Mouse (Mus musculus) forebrain, postnatal 0 days (tissue): ENCODE measurements at regions not wholly inside any gene's neighbourhood (a gene's known extent, or its start where the extent isn't known, plus 50 kb on each side); places are given as distances from the start of the nearest gene placed in this dataset.

ENCODE experiments used
- ATAC-seq: fragments of 200-750 bp; cut with Nextera tagmentation; 2 replicates; pipeline ENCODE4 v1.8.0; 2017; ENCODE audit warnings: mild to moderate bottlenecking, moderate library complexity
- DNase-seq: peaks from one replicate; pipeline ENCODE4 v3.0.0-alpha.2; 2015
- H3K27ac ChIP-seq: fragments of 300-500 bp; sonication (generic); 2 replicates; pipeline ENCODE4 v1.5.1; 2014; ENCODE audit warnings: low read depth, mild to moderate bottlenecking, antibody characterized with exemption, low read length, moderate library complexity, mixed read lengths
- H3K27me3 ChIP-seq: fragments of 300-500 bp; sonication (generic); 2 replicates; pipeline ENCODE4 v1.6.1; 2014; ENCODE audit warnings: mild to moderate bottlenecking, low read length, mixed read lengths; ENCODE audit not compliant: insufficient read depth
- H3K36me3 ChIP-seq: fragments of 300-500 bp; sonication (generic); 2 replicates; pipeline ENCODE4 v1.6.1; 2014; ENCODE audit warnings: mild to moderate bottlenecking, moderate library complexity; ENCODE audit not compliant: insufficient read depth
- H3K4me1 ChIP-seq: fragments of 300-500 bp; sonication (generic); 2 replicates; pipeline ENCODE4 v1.6.1; 2014; ENCODE audit warnings: antibody characterized with exemption; ENCODE audit not compliant: insufficient read depth
- H3K4me2 ChIP-seq: fragments of 300-500 bp; sonication (generic); 2 replicates; pipeline ENCODE4 v1.6.1; 2014; ENCODE audit warnings: low read depth, mild to moderate bottlenecking, moderate library complexity
- H3K4me3 ChIP-seq: fragments of 300-500 bp; sonication (generic); 2 replicates; pipeline ENCODE4 v1.5.1; 2014; ENCODE audit warnings: low read depth, low read length, mixed read lengths
- H3K9ac ChIP-seq: fragments of 300-500 bp; sonication (generic); 2 replicates; pipeline ENCODE4 v1.6.1; 2014; ENCODE audit warnings: mild to moderate bottlenecking
- H3K9me3 ChIP-seq: fragments of 300-500 bp; sonication (generic); 2 replicates; pipeline ENCODE4 v1.6.1; 2016; ENCODE audit warnings: low read length
- CTCF ChIP-seq: sonication (generic); IDR thresholded peaks from 2 replicates; pipeline ENCODE4 v1.5.1; 2016; ENCODE audit warnings: antibody characterized with exemption, control low read depth, low read depth
- WGBS: fragments of 180-500 bp; shearing (Covaris S2); extraction: QIAGEN DNeasy Blood & Tissue Kit; methylation state at CpG from one replicate; pipeline ENCODE4 v1.1.7; 2014; 5-methylcytosine and 5-hydroxymethylcytosine counted together

GRCm38 (mm10) chr10:99526148-99526547, 233.3 kb downstream of the Csl start:
- Histone ChIP-seq H3K9ac (no peak overlapping the region), H3K4me3 (no peak overlapping the region), H3K9me3 (no peaks in the 10 kb centered on the region), H3K27me3 (no peaks in the 10 kb centered on the region), H3K36me3 (no peaks in the 10 kb centered on the region), H3K27ac (no peak overlapping the region), H3K4me1 (no peaks in the 10 kb centered on the region; the same call in 1 of the 2 replicates), H3K4me2 (no peak overlapping the region)
- 86% methylated on average over 4 of the region's 4 CpGs for WGBS
- no peak for DNase-seq
- no peak for TF ChIP-seq CTCF
- ATAC-seq, result no peak

- Histone ChIP-seq H3K9me3 (no peaks in the 10 kb centered on the region), H3K27ac (no peak overlapping the region), H3K4me3 (no peak overlapping the region), H3K9ac (no peak overlapping the region), H3K27me3 (no peaks in the 10 kb centered on the region), H3K4me2 (no peak overlapping the region), H3K36me3 (no peaks in the 10 kb centered on the region), H3K4me1 (peaks cover 2% of the 10 kb centered on the region; the same call in 1 of the 2 replicates)
- ATAC-seq (no peak), DNase-seq (no peak)
- 88% methylated on average over 5 of the region's 5 CpGs for WGBS
- no peak for TF ChIP-seq CTCF
Measured at GRCm38 (mm10) chr10:99526561-99526960, 232.9 kb downstream of the Csl start.

- Histone ChIP-seq H3K4me3 (no peak overlapping the region), H3K9ac (no peak overlapping the region), H3K27me3 (no peaks in the 10 kb centered on the region), H3K9me3 (no peaks in the 10 kb centered on the region), H3K36me3 (no peaks in the 10 kb centered on the region), H3K4me2 (no peak overlapping the region), H3K27ac (no peak overlapping the region), H3K4me1 (peaks cover 9% of the 10 kb centered on the region; the same call in 1 of the 2 replicates)
- ATAC-seq, result no peak
- no peak for TF ChIP-seq CTCF
- no peak for DNase-seq
Measured at GRCm38 (mm10) chr10:99531104-99531503, 228.4 kb downstream of the Csl start.

- Histone ChIP-seq H3K27ac (no peak overlapping the region), H3K4me2 (no peak overlapping the region), H3K4me1 (peaks cover 9% of the 10 kb centered on the region; the same call in 1 of the 2 replicates), H3K27me3 (no peaks in the 10 kb centered on the region), H3K9ac (no peak overlapping the region), H3K9me3 (no peaks in the 10 kb centered on the region), H3K4me3 (no peak overlapping the region), H3K36me3 (no peaks in the 10 kb centered on the region)
- no peak for DNase-seq
- no peak for TF ChIP-seq CTCF
- ATAC-seq, result no peak; the same call in 1 of the 2 replicates
Measured at GRCm38 (mm10) chr10:99531556-99531955, 227.9 kb downstream of the Csl start.

GRCm38 (mm10) chr10:99531992-99532391, 227.5 kb downstream of the Csl start:
- WGBS, result 21% methylated on average over 7 of the region's 7 CpGs

GRCm38 (mm10) chr10:99532697-99533119, 226.8 kb downstream of the Csl start:
- WGBS, result 34% methylated on average over 3 of the region's 3 CpGs
- peak; percentile 59; the same call in 1 of the 2 replicates for ATAC-seq

More at GRCm38 (mm10) chr10:99531992-99532391, 227.5 kb downstream of the Csl start:
- no peak overlapping the region for H3K4me2 ChIP-seq
- no peak for TF ChIP-seq CTCF
- H3K27me3 ChIP-seq, result no peaks in the 10 kb centered on the region
- ATAC-seq (peak; percentile 26; the same call in 1 of the 2 replicates), DNase-seq (no peak)
- H3K36me3 ChIP-seq, result no peaks in the 10 kb centered on the region
- H3K9ac ChIP-seq, result no peak overlapping the region
- peaks cover 9% of the 10 kb centered on the region; the same call in 1 of the 2 replicates for H3K4me1 ChIP-seq
- 0 out of 2 replicates have a peak overlapping the region, but pooled peaks have one; percentile 21 for H3K27ac ChIP-seq
- H3K9me3 ChIP-seq, result no peaks in the 10 kb centered on the region
- H3K4me3 ChIP-seq, result no peak overlapping the region

GRCm38 (mm10) chr10:99533468-99533867, 226.0 kb downstream of the Csl start:
- WGBS, result 72% methylated on average over 4 of the region's 4 CpGs
- Histone ChIP-seq H3K4me3 (no peak overlapping the region), H3K9me3 (no peaks in the 10 kb centered on the region), H3K4me2 (no peak overlapping the region), H3K27me3 (no peaks in the 10 kb centered on the region), H3K36me3 (no peaks in the 10 kb centered on the region), H3K4me1 (peaks cover 9% of the 10 kb centered on the region; the same call in 1 of the 2 replicates), H3K9ac (no peak overlapping the region), H3K27ac (no peak overlapping the region)
- no peak for TF ChIP-seq CTCF
- DNase-seq (no peak), ATAC-seq (no peak)

More at GRCm38 (mm10) chr10:99532697-99533119, 226.8 kb downstream of the Csl start:
- H3K4me1 ChIP-seq, result peaks cover 9% of the 10 kb centered on the region; the same call in 1 of the 2 replicates
- 0 out of 2 replicates have a peak, but pooled peaks have one; percentile 20 for TF ChIP-seq CTCF
- H3K4me3 ChIP-seq, result no peak overlapping the region
- DNase-seq, result no peak
- H3K4me2 ChIP-seq, result no peak overlapping the region
- H3K36me3 ChIP-seq, result no peaks in the 10 kb centered on the region
- no peak overlapping the region for H3K9ac ChIP-seq
- no peaks in the 10 kb centered on the region for H3K27me3 ChIP-seq
- H3K9me3 ChIP-seq, result no peaks in the 10 kb centered on the region
- no peak overlapping the region for H3K27ac ChIP-seq
